Mouse (Mus musculus): ENCODE data around the gene Bcor.

Gene Bcor

DNA sequence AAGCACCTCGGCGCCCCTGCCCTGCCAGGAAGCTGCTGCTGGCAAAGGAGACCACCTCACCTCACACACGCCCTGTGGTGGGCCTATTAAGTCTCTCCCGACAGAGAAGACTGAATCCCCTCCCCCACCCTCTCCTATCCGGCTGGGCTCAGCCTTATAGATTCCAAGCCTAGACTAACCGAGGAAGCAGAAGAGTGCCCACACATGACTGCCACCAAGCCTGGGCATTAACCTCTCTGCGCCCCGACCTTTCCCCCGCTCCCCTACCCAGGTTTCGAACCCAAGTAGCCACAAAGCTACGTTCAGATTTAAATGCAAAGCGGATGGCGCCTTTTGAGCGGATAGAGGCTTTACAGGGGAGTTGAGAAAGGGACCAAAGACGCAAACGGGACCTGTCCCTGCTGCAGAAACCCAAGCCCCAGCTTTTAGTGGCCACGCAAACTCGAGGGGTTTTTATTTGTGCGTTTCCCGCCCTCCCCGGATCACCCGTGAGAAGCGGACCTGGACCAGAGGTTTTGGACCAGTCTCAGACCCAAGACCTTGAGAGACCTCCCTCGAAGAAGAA is 33.0 kb downstream of the Bcor start:
- no peak for DNase-seq (ENCODE audit: low read depth, low spot score)

DNA sequence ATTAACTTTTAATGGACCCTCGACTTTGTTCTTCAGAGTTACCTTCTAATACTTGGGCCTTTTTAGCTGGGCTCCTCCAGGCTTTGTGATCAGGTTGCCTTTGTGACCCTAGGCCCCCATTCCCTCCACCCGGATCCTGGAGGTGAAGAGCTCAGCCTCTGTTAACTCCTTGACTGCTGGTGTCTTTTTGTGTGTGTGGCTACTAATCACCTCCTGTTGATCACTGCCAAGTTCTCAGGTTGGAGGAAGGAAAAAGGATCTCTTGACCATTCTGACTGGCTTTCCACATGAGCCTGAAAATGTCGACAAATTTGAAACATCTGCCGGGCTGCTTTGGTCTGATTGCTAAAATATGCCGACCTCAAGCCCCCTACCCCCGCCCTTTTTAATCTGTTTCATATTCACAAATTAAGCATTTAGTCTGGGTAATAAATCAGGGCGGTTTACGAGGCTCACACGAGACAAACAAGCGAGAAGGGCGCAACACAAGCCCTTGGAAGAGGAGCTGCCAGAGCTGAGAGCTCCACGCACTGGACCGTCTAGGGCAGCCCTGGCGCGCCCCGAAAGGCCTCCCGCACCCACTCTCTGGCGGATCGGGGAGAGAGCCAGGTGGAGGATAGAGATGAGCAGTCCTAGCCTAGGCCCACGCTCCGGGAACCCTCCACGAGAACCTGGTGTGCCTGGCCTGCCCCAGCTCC is 33.6 kb downstream of the Bcor start:
- DNase-seq (ENCODE audit: low read depth, low spot score), result no peak

DNA sequence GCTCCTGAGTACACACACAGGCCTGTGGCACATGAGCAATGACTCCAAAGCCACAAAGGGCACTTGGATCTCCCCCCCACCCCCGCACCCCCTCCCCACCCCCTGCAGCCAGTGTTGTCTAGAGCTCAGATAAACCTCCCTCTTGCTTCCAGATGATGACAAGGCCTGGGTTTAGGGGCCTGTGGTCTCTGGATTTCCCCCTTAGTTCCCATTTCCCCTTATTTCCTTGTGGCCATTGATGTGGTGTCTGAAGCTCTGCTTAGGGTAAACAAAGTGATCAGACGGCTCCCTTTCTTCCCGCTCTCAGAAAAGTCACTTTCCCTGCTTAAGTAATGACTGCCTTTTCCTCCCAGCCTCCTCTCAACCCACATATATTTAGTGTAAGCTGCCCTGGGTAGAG is 35.6 kb downstream of the Bcor start:
- no peak for DNase-seq (ENCODE audit: low read depth, low spot score)

DNA sequence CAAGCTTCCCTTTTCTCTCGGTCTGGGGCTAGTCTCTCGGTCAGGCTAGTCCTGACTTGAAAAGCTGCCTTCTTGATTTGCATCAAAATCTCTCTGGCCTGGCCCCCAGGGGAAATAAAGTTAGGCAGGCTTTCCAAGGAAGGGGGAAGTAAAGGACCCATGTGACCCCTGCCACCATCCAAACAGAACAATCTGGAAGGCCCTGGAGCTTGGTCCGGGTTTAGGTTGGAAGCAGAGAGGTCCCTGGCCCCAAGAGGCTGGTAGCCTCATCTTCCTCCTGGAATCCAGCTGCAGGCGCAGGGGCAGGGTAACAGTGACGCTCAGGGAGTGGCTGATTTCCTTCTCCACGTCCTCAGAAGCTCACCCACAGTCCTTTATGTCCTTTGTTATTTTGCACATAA is 36.5 kb downstream of the Bcor start:
- DNase-seq (ENCODE audit: low read depth, low spot score), result no peak

DNA sequence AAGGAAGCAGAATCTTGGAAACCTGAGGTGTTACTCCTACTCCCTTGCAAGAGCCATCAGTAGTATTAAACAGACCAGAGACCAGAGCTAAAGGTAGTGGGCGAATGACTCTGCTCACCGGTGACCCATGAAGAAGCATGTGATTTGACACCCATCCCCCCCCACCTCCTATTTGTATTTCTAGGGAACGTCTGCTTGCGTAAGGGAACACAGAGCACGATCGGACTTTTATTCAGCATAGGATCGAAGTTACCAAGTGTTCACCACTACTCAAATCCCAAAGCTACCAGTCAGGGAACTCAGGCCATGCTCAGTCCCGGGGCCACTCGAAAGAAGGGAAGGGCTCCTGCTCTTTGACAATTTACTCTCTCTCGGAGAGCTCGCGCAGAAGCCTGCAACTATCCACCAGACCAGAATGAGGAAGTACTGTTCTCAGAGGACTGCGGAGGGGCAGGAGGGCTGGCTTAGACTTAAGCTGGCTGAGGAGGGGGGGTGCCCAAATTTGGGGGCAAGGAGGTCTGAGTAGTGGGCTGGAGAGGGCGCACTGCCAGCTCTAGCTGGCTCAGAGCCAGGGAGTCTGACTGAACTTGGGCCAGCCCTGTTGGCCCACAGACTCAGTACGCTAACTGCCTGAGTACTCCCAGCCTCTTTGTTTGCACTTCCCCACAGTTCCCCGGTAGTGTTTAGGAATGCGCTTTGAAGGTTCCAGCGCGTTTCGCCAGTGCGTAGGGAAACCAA is 37.4 kb downstream of the Bcor start:
- DNase-seq (ENCODE audit: low read depth, low spot score), result no peak

DNA sequence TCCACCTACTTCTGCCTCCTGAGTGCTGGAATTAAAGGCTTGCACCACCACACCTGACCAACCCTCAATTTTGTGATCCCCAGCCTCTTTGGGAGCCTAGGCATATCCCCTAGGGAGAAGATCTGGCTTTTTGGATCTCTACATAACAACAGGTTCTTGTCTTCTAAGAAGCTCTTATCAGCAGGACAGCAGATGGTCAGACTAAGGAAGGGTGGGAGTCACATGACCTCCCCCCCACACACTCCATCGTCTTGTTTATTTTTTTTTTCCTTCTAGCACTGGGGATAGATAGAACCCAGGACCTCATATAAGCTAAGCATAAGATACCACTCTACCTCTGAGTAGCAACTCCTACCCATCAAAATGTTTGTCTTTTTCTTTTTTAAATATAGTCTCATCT is 40.7 kb downstream of the Bcor start:
- DNase-seq (ENCODE audit: low read depth, low spot score), result no peak

DNA sequence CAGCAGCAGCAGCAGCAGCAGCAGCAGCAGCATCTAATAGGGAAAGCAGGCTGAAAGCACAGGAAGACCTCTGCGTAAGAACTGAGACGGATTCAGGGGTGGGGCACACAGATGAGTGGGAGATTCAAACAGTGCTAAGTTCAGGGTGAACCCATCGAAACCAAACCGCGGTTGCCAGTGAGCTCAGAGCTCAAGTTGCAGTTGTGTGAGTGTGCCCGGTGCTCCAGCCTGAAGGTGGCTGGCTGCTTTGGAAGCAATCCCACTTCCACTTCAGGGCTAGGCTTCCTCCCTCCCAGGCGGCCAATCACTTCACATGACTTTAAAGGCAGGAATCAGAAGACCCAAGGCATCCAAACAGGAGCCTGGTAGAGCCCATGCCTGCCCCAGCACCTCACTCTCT is 44.0 kb downstream of the Bcor start:
- no peak for DNase-seq (ENCODE audit: low read depth, low spot score)

DNA sequence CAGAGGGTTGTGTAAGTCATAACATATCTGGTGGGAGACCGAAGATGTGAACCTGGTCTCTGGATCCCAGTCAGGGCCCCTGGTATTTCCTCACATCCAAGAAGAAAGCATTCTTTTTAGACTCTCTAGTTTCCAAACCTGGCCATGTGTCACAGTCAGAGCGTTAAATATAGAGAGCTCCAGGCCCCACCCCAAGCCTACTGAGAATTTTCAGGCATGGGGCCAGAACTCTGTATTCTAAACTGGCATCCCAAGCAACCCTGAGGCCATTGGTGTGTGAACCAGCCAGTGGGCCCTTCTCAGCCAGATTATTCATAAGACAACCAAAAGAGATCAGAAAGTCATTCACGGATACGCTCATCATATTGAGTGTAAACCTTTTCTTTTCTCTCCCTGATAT is 48.0 kb downstream of the Bcor start:
- no peak for DNase-seq (ENCODE audit: low read depth, low spot score)

DNA sequence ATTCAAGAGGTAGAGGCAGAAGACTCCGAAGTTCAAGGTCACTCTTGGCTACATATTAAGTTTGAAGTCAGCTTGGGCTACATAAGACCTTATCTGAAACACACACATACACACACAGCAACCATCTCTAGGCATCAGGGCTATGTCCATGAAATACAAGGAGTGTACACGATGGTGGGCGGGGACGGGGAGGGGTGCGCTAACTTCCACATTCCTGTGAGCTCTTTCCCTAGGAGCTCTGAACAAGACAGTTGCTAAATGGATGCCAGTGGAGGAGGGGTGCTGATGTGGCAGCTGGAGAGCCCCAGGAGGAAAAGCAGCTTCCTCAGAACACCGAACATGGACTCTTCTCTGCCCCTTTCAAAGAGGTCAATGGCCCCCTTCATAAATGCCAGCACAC is 49.6 kb downstream of the Bcor start:
- no peak for DNase-seq (ENCODE audit: low read depth, low spot score)

DNA sequence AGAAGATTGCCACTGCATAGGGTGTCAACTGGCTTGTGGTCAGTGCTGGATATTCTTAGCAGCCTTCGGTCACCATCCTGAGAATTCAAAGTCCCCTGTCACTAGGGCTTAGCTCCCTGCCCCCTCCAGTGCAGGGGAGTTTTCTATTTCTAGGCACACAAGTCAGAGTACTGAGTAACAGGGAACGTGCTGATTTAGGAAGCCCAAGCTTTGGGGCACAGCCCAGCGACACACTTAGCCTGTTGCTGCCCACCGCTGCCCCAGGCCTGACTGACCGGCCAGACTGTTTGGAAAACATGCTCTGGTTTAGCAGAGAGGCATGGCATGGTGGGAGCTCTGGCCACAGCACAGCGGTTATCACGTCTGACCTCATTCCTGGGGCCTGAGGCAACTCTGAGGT is 54.8 kb downstream of the Bcor start:
- DNase-seq (ENCODE audit: low read depth, low spot score), result no peak

DNA sequence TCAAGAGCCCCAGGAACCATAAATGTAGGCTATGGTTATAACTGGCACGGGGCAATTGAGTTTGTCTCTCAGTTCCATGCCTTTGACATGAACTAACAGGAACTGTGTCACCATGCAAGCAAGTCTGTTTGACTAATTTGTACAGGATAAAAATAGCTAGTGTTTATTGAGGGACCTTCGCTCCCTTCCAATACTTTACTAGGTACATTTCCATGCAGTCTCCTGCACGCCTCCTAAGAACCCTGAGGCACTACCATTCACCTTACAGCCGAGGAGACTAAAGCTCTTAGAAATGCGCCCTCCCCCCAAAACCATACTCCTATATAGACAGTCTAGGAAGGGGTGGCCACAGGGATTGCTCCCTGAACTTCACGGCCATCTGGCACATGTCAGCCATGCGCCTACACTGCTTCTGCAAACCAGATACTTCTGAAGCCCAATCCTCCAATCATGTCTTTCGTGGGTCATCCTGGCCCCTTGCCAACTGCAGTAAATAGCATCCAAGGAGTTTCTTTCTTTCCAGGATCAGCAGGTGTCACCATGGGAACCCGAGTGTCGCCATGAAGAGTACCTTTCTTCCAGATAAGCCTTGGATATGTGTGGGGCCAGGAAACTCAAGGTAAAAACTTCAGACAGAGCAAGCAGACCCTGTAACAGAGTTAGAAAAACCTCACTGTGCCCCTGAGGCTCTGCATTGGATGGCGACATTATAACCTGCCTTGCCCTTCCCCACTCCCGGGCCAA is 63.2 kb downstream of the Bcor start:
- no peak for DNase-seq (ENCODE audit: low read depth, low spot score)

DNA sequence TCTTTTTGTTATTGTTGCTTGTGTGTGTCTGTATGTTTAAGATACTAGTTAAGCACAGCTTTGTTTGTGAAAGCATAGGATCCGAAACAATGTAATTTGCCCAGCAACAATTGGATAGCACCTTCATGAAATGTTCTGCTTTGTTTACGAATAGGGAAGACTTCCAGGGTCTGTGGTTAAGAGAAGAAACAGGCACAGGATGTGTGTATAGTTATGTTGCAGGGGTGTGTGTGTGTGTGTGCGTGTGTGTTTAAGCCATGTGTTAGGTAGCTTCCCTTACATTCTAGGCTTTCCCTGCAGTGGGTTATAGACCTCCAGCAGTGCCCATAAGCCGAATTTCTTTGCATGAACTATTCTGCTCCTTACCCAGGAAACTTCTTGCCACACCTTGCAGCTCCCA is 66.8 kb downstream of the Bcor start:
- DNase-seq (ENCODE audit: low read depth, low spot score), result no peak

DNA sequence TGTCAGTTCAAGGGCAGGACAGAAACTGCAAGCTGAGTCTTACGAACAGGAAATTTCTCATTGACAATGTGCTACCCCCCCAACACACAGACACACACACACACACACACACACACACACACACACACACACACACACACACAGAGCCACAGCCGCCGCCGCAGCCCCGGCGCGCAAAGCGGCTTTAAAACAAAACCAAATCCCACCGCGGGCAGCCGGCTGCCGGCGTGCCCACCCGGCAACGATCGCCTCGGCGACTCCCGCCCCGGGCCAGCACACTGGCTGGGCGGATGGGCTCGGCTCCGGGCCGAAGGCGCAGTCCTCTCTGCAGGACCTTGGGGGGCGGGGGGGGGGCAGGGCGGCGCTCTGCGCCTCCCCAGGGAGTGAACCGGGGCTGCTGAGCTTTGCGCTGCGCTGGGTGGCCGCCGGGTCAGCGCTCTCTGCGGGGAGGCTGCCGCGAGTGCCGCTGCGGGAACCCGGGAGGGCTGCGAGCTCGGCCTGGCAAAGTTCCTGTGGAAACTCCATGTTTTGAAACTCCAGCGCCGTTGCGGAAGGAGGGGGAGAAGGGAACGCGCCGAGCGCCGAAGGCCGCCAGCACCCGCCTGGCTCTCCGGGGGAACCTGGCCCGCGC is 68.6 kb downstream of the Bcor start:
- DNase-seq (ENCODE audit: low read depth, low spot score), result no peak

DNA sequence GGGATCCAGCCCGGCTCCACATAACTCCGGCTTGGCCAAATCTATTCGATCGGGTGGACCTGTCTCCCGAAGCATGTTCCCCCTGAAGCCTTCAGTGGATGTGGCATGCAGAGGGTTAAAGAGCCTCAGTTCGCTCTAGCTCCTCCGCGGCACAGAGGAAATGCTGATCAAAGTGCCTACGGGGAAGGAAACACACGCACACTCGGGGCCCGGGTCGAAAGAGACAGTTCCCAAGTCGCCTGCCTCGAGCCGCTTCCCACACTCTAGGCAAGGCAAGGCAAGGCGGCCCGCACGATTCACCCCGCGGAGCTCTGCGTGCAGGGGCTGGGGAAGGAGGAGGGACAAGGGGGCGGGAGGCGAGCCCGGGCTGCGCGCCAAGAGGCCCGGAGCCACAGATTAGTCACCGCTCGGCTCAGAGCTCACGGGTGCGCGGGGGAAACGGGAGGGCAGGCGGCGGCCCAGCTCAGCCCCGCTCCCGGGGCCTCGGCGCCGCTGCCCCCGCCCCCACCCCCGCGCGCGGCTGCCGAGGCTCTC is 69.2 kb downstream of the Bcor start:
- DNase-seq (ENCODE audit: low read depth, low spot score), result no peak

DNA sequence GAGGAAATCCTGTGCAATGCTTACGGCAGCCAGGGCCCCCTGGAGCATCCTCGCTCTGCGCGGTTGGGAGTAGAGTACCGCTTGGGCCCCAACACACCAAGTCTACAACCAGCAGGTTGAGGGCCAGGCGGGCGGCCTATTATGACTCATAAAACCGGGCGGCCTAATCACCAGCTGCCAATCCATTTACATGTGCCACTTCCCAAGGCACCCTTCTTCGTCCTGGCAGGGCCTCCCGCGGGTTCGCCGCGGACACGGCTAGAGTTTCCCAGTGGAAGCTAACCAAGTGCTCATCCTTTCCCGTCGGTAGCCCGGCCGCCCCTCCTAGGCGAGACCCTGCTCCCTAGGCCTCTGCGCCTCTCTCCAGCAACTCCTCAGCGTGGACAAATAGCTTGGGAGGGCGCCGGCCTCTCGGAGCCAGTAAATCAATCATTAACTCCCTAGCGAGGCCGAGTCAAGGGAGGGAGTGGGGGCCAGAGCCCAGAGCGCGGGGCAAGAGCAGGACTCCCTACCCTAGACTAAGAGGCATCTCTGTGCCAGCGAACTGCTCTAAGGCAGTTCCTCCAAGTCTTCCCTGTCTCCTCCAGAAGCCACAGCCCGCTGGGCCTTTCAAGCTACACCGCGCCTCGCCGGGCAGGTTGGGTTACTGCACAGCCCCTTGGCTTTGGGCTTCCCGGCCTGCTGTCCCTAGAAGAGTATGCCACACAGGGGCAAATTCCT is 69.8 kb downstream of the Bcor start:
- no peak for DNase-seq (ENCODE audit: low read depth, low spot score)

DNA sequence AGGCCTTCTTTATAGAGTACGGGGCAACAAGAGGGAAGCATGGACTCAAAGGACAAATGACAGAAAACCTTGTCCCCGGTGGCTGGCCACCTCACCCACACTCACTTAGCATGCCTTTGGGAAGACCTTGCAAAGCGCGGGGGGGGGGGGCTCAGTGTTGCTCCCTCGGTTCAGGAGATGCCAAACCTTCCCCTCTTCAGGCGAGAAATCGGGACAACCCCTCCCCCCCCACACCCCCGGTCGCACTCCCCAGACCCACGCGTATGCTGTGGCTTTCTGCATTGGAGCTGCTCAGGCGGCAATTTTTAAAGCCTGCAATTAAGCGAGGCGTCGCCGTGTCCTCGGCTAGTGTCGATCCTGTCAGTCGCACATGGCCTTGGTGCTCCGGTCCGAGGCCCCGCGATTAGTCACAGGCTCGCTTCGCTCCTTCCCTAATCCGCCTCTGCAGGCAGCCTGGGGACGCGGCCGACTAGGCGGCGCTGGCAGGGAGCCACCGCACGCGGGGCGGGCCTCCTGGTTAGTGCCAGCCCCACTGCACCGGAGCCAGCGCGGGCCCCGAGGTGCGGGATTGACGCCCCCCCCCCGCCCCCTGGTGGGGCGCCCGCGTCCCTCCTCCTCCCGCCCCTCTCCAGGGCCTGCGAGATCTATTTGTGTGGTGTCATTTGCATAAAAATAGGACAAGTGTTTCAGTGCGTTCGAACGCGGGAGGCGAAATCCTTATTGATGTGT is 70.6 kb downstream of the Bcor start:
- DNase-seq (ENCODE audit: low read depth, low spot score), result no peak

DNA sequence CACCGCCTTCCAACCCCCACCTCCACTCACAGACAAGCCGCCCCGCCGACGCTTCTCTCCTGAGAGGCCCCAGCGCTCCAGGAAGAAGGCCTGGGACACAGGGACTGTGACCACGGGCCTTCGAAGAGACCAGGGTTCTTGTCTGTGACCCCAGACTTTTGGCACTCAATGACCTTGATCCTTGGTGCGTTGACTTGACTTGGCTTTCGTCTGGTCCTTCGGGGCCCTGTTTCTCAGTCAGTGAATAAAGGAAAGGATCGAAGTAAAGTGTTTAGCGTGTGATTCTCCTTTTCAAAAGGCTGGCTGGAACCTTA is 71.2 kb downstream of the Bcor start:
- DNase-seq (ENCODE audit: low read depth, low spot score), result no peak

DNA sequence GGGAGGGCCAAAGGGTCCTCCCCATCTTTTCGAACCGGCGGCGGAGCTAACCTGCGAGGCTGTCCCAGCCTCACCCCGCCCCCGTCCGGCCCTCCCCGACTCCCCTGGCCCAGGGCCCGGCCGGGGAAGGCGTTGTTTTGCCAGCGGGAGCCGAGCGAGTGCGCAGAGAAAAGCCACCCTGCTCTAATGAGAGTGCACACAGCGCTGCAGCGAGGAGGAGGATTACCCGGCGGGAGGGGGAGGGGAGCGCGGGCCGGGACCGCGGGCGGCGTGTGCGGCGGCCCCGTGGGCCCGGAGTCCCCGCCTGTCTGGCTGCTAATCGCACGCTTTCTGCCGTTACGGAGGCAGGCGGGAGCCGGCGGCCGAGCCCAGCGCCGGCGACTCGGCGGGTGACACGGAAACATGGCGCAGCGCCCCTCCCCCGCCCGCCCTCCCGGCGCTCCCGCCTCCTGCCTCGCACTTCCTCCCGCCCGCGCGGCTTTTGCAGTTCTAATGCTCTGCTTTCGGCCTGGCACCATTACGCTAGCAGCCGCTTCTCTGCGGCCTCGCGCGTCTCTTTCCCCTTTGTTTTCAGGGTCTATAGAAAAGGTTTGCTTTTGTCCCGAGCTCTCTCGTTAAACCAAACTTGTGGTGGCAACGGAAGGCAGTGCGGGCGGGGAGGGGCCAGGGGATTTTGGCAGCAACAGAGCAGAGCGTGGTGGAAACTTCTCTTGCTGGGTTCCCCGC is 71.7 kb downstream of the Bcor start:
- no peak for DNase-seq (ENCODE audit: low read depth, low spot score)

DNA sequence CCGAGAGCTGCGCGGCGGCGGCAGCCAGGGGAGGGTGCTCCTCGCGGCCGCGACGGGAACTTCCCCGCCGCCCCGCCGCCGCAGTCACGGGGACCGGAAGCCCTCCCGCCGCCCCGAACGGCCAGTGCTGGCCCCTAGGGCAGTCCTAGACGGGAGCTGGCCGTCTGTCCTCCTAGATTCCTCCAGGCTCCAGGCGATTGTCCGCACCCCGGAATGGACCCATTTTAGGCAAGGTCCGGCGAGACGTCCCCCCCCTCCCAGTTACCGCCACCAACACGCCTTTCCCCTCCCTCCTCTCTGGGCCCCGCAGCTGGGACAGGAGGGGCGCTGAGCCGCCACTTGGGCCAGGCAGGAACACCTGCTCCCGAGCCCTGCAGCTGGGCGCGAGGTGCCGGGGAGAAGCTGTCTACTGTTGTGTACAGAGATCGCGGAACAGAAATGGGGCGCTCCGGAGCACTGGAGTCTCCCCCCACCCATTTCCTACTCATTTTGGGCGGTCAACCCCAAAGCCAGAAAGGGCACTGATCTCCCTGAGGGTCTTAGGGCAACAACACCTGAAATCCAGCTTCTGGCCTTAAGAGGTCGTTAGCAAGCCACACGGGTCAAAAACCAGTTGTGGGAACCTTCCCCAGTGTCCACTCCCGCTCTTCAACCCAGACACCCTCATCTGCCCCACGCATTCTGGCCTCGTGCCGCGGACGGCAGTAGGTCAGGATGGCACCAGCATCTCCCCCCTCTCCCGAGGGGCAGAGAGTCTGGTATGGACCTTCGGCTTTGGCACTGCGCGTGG is 72.4 kb downstream of the Bcor start:
- no peak for DNase-seq (ENCODE audit: low read depth, low spot score)
